Mouse (Mus musculus): Measurements from ENCODE around the gene Mcm5. TPM values are rescaled to one million over a fixed set of nuclear protein-coding genes. Genes with fewer than 3 reads are reported as not detected.

Mcm5 gene
- polyA plus RNA-seq, 1 experiment from 2014 or later = 123 TPM

Other genes with a start within 250 kb of the Mcm5 start
- not detected in 2 replicates for gene Isx, start 236.4 kb upstream of the Mcm5 start, polyA plus RNA-seq (2015; fragmentation: Nextera tagmentation; extraction: Ambion mirVana)
- 27.8 and 38.2 TPM in 2 replicates for gene Hmgxb4, start 116.2 kb upstream of the Mcm5 start, polyA plus RNA-seq (2015; fragmentation: Nextera tagmentation; extraction: Ambion mirVana)
- 41.9 and 50.0 TPM in 2 replicates for gene Tom1, start 75.9 kb upstream of the Mcm5 start, polyA plus RNA-seq (2015; fragmentation: Nextera tagmentation; extraction: Ambion mirVana)
- 35.9 and 36.2 TPM in 2 replicates for gene Hmox1, start 15.9 kb upstream of the Mcm5 start, polyA plus RNA-seq (2015; fragmentation: Nextera tagmentation; extraction: Ambion mirVana)
- gene Rasd2, start 104.4 kb downstream of the Mcm5 start, polyA plus RNA-seq (2015; fragmentation: Nextera tagmentation; extraction: Ambion mirVana) = 0.88 and 1.4 TPM in 2 replicates

Measured in embryonic facial prominence, embryonic 15.5 days (tissue).